Mouse (Mus musculus): ENCODE data around the gene Nfkb2.

GRCm38 (mm10) chr19:46313116-46313515 is 9.0 kb downstream of the Nfkb2 start:
- TF ChIP-seq POLR2AphosphoS2 (IDR thresholded peaks at IDR 0.05; ENCODE audit: insufficient read length, low read depth) (no peak), TCF3 (IDR thresholded peaks at IDR 0.05; ENCODE audit: insufficient read length, low read depth) (no peak), TCF12 (IDR thresholded peaks at IDR 0.05; ENCODE audit: insufficient read depth, poor library complexity, severe bottlenecking) (no peak), POLR2A (IDR thresholded peaks at IDR 0.05; ENCODE audit: insufficient read length, low read depth) (no peak), MAX (IDR thresholded peaks at IDR 0.05; ENCODE audit: low read depth) (no peak), USF1 (IDR thresholded peaks at IDR 0.05; ENCODE audit: low read depth) (no peak), MYOD1 (IDR thresholded peaks at IDR 0.05; ENCODE audit: control insufficient read depth in 1 of 3, insufficient read length in 2 of 3, low read depth in 2 of 3) (no peak)
